Mouse (Mus musculus) Patski (cell line): ENCODE measurements at regions not wholly inside any gene's neighbourhood (a gene's known extent, or its start where the extent isn't known, plus 50 kb on each side); places are given as distances from the start of the nearest gene placed in this dataset.

Experiments used
- ATAC-seq: fragments of 100-300 bp; one replicate; pipeline ENCODE4 v1.8.0; 2021
- CTCF ChIA-PET: fragments of 350-600 bp; sonication (Branson Sonifier 250); formaldehyde crosslinking; loops from one replicate; lab custom pipeline; 2022; ENCODE audit warnings: inconsistent platforms; lab: Charles Lee
- POLR2A ChIA-PET: fragments of 350-600 bp; sonication (Branson Sonifier 250); formaldehyde crosslinking; loops from one replicate; lab custom pipeline; 2022; ENCODE audit warnings: antibody characterized with exemption, inconsistent platforms; lab: Charles Lee
- DNase-seq: peaks from one replicate; pipeline ENCODE4 v3.0.0-alpha.2; 2011; ENCODE audit warnings: low read depth, low spot score
- H3K27me3 ChIP-seq: fragments of 371-371 bp; one replicate; pipeline ENCODE4 v1.5.1; 2021
- CTCF ChIP-seq: fragments of 100-300 bp; IDR thresholded peaks from one replicate; pipeline ENCODE4 v1.5.1; 2021
- in situ Hi-C: fragments of 300-500 bp; cut with MboI; formaldehyde crosslinking; loops from 3 replicates; pipeline ENCODE4 v1.11.1; 2018; ENCODE audit warnings: low pct_unique_long_range_greater_than_20kb, mixed read lengths

DNA sequence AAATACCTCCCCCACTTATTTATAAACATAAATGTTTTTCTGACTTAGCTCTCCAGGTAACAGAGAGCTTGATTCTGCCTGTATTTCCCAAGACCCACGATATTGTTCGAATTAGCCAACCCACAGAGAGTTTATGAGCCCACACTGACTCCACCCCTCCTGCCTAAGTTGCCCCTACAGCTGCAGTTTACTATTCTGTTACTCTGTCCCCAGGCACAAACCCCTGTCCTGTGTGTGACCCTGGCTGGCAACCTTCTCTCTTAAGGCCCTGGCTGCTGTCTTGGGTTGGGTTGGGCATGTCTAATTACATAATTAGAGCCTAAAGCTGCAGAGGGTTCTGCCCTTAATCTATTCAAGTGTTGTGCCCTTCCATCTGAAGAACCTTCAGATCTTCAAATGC, 116.4 kb upstream of the Adra1d start:
- no peaks in the 10 kb centered on the region for H3K27me3 ChIP-seq
- TF ChIP-seq CTCF = no peak
- no peak for ATAC-seq
- no peak for DNase-seq
- CTCF ChIA-PET = no interaction called here
- POLR2A ChIA-PET = no interaction called here
- in situ Hi-C loops = no loop called here

- DNase-seq (no peak), ATAC-seq (no peak)
- ChIA-PET POLR2A (no interaction called here), CTCF (no interaction called here)
- H3K27me3 ChIP-seq = no peaks in the 10 kb centered on the region
- in situ Hi-C loops = no loop called here
- TF ChIP-seq CTCF = no peak
These were observed 114.7 kb upstream of the Adra1d start for GRCm38 (mm10) chr2:131676736-131677135.

DNA sequence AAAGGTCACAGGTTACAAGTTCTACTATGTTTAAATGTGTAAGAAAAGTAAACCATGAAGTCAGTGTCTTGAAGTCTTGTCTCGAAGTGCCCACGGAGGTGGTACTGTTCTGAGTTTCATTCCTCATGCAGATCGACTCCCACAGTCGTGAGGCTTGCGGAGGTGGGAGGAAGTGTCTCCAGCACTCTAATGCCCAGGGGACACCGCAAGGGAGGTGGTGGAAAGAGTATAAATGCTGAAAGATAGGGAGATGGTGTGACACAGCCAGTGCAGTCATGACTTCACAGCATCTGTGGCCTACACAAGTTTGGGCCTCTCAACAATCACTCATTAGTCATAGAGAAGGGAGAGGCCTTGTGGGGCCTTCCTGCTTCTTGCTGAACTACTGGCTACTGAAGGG, 112.8 kb upstream of the Adra1d start:
- ChIA-PET CTCF (no interaction called here), POLR2A (no interaction called here)
- ATAC-seq (no peak), DNase-seq (no peak)
- TF ChIP-seq CTCF = no peak
- in situ Hi-C loops = no loop called here
- H3K27me3 ChIP-seq = no peaks in the 10 kb centered on the region

GRCm38 (mm10) chr2:131673351-131673750, 111.3 kb upstream of the Adra1d start:
- no peak for DNase-seq
- H3K27me3 ChIP-seq = no peaks in the 10 kb centered on the region
- ATAC-seq = no peak
- in situ Hi-C loops = no loop called here
- POLR2A ChIA-PET = no interaction called here
- CTCF ChIA-PET = interaction anchor here (0.9 to 1.3 kb wide), 3 partner anchors 9 to 97 kb away, joined by 3 to 5 read pairs (median 4); no protein-coding TSS in a partner anchor
- no peak for TF ChIP-seq CTCF

DNA sequence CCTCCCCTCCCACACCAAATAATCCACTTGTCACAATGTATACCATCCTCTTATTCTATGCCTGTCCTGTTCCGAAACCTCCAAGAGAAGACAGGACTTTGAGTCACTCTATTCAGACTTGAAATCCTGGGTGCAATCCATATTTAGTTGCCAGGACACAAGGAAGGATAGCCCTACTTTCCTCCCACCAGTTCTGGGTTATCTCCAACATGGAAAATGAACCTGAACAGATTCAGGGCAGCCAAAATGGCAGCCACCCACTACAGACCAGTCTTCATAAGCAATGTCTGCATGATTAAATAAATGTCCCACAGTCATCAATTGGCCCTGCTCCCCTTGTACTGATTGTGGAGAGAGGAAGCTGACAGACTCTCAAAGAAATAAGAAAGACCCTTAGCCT, 110.6 kb upstream of the Adra1d start:
- DNase-seq (no peak), ATAC-seq (no peak)
- in situ Hi-C loops = no loop called here
- no peaks in the 10 kb centered on the region for H3K27me3 ChIP-seq
- CTCF ChIA-PET = interaction anchor here (1.1 to 1.3 kb wide), 2 partner anchors 9 to 18 kb away, joined by 4 to 5 read pairs; no protein-coding TSS in a partner anchor
- no peak for TF ChIP-seq CTCF
- POLR2A ChIA-PET = no interaction called here

DNA sequence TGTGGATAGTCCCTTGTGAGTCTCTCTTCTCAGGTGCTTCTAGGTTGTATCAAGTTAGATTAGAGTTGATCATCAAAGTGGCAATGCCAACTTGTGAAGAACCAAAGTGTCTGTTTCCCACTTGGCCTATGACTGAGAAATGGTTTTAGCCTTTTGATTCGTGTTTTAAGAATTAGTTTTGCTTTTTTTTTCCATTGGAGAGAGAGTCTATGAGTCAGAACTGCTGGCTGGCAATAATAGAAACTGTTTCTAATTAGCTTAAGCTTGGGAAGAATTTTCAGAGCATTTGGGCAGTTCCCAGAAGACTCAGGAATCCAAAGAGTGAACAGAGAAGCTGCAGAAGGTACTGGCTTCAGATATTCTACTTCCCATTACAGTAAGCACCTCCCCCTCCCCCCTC, 110.1 kb upstream of the Adra1d start:
- no peak for TF ChIP-seq CTCF
- DNase-seq (no peak), ATAC-seq (no peak)
- in situ Hi-C loops = no loop called here
- CTCF ChIA-PET = interaction anchor here (1.1 kb wide), 1 partner anchor 10 kb away, joined by 3 read pairs; no protein-coding TSS in a partner anchor
- POLR2A ChIA-PET = no interaction called here
- no peaks in the 10 kb centered on the region for H3K27me3 ChIP-seq

DNA sequence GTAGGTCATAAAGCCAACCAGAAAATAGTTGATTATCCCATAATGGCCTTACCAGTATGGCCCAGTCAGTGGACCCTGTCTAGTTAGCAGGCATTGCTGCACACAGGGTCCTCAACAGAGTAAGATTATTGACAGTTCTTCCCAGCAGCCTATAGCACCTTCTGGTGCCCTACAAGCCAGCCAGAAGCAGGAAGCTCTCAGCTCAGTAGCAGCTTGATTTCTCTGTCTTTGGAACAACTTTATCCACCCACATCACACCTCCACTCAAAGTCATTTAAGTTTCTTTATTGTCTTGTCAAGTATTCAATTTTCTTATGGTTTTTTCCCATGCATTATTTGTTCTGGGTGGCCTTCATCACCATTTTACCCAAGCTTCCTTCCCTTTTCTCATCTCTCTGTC, 108.8 kb upstream of the Adra1d start:
- CTCF ChIA-PET = interaction anchor here (1.2 kb wide), 1 partner anchor 9 kb away, joined by 5 read pairs; no protein-coding TSS in a partner anchor
- DNase-seq (no peak), ATAC-seq (no peak)
- POLR2A ChIA-PET = no interaction called here
- no peaks in the 10 kb centered on the region for H3K27me3 ChIP-seq
- no peak for TF ChIP-seq CTCF
- in situ Hi-C loops = no loop called here

DNA sequence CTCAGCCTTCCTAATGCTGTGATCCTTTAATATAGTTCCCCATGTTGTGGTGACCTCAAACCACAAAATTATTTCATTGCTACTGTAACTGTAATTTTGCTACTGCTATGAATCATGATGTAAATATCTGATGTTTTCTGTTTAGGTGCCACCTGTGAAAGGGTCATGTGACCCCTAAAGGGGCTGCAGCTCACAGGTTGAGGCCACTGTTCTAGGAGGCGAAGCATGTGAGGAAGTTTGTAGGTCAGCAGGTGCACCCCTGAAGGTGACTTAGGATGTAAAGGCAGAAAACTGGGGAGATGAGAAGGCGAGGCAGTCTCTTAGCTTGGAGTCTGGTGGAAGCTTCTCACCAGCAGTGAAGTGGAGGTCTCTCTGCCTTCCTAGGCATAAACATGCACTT, 105.8 kb upstream of the Adra1d start:
- in situ Hi-C loops = no loop called here
- ATAC-seq (no peak), DNase-seq (no peak)
- CTCF ChIA-PET = interaction anchor here (0.7 kb wide), 1 partner anchor 19 kb away, joined by 4 read pairs; no protein-coding TSS in a partner anchor
- no peak for TF ChIP-seq CTCF
- no peaks in the 10 kb centered on the region for H3K27me3 ChIP-seq
- POLR2A ChIA-PET = no interaction called here

- TF ChIP-seq CTCF = no peak
- DNase-seq (no peak), ATAC-seq (no peak)
- H3K27me3 ChIP-seq = no peaks in the 10 kb centered on the region
- CTCF ChIA-PET = interaction anchor here (1.0 kb wide), 2 partner anchors 18 to 40 kb away, joined by 3 read pairs; no protein-coding TSS in a partner anchor
- POLR2A ChIA-PET = no interaction called here
- in situ Hi-C loops = no loop called here
These were observed 104.8 kb upstream of the Adra1d start for GRCm38 (mm10) chr2:131666841-131667364.

DNA sequence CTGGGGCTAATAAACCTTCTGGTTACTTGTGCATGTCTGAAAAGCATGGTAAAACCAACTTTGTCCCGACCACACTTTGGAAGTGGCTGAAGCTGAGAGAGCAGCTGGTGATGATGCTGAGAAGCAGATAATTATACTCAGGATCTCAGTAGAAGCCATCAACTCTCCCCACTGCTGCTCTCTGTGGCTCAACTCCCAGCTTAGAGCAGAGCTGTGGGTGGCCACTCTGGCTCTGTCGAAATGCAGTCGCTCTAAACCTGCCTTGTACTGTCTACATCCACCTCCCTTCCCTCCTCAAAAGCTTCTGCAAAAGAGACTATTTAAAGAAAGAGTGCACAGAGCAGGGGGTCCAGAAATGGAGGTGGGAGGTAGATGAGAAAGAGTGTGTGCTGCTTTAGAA, 102.5 kb upstream of the Adra1d start:
- DNase-seq = no peak
- in situ Hi-C loops = no loop called here
- no peaks in the 10 kb centered on the region for H3K27me3 ChIP-seq
- POLR2A ChIA-PET = no interaction called here
- ATAC-seq = no peak
- CTCF ChIA-PET = no interaction called here
- TF ChIP-seq CTCF = no peak

DNA sequence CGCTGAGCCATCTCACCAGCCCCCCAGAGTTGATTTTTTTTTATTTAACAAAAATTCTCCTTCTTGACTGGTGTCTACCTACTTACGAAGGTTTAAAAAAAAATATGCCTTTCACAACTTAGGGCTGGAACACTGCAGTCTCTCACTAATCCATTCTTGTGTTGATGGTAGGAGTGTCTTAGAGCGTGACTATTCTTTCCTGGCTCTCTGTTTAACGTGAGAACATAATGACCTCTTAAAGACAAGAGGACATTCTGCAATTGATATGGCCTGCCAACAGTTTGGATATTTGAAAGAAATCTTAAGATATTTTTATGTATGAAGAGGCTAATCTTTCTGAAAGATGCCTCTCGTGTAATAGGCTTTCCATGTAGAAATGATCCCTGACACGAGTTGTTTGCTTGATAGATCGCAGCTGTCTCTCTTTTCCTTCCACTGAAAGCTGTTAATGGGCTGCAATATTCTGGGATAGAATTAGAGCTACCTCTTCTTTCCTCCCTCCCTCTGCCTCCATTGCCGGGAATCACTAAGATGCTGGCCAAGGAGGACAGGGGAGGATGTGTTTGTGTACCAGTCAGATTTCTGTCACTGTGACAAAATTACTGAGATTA, 101.2 kb upstream of the Adra1d start:
- no peak for ATAC-seq
- CTCF ChIA-PET = no interaction called here
- no peak for DNase-seq
- no peaks in the 10 kb centered on the region for H3K27me3 ChIP-seq
- in situ Hi-C loops = no loop called here
- POLR2A ChIA-PET = no interaction called here
- no peak for TF ChIP-seq CTCF

GRCm38 (mm10) chr2:131652197-131652596, 90.1 kb upstream of the Adra1d start:
- no peak for TF ChIP-seq CTCF
- DNase-seq (no peak), ATAC-seq (no peak)
- ChIA-PET CTCF (no interaction called here), POLR2A (interaction anchor here (0.6 kb wide), 1 partner anchor 108 kb away, joined by 3 read pairs; no protein-coding TSS in a partner anchor)
- in situ Hi-C loops = no loop called here
- H3K27me3 ChIP-seq = no peaks in the 10 kb centered on the region
